Mouse (Mus musculus) ovary, postnatal 14 days (tissue): ENCODE data around the gene Itgb8.

Source experiments
- DNase-seq: peaks from one replicate; pipeline ENCODE4 v3.0.0; 2022; ENCODE audit warnings: low spot score

Gene Itgb8

DNA sequence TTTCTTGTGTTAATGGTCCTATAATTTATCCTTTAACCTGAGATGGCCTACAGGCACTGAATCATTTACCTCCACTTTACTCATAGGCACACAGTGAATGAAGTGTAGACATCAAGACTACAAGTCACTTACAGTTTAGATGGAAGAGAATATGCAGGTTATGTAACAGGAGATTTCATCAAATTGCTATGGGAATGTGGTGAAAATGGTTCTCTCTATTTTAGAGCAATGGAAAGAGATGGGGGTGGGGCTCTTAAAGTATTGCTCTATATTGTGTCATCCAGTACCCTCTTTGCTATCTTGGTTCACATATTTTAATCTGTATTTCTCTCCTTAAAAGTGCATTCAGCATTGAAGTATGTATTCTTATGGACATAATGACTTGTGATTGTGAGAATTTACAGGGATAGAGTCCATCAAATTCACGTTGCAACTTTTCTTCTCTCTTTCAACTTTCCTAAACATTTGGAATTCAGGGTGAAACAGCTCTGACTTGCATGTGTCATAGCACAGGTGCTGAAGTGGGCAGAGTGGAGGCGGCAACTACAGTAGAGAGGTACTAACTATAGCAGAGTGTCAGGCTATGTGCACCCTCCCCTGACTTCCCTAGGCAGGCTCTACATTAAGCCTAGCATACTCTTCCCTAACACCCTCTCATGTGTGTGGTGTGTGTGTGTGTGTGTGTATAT, 29.1 kb downstream of the Itgb8 start:
- no peak for DNase-seq

- DNase-seq = no peak
Measured at GRCm38 (mm10) chr12:119207464-119207801, 31.2 kb downstream of the Itgb8 start.

- DNase-seq = peak; percentile 4
Measured at GRCm38 (mm10) chr12:119206711-119207463, 31.7 kb downstream of the Itgb8 start.

DNA sequence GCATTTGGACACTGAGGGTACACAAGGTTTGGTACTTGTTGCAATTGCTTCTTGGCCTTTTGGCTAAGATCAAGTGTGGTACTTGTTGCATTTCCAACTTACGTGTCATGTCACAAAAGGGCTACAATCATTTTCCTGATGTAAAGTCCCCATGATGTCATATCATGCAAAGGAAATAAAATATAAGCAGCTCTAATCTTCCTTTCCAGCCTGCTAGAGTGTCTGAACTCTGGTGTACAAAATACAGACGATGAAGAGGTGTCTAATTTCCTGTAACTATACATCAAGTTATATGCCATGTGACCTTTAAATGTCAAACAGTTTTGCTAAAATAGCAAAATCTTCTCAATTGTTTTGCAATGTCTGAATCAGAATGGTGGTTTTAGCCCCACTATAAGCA, 34.2 kb downstream of the Itgb8 start:
- no peak for DNase-seq

DNA sequence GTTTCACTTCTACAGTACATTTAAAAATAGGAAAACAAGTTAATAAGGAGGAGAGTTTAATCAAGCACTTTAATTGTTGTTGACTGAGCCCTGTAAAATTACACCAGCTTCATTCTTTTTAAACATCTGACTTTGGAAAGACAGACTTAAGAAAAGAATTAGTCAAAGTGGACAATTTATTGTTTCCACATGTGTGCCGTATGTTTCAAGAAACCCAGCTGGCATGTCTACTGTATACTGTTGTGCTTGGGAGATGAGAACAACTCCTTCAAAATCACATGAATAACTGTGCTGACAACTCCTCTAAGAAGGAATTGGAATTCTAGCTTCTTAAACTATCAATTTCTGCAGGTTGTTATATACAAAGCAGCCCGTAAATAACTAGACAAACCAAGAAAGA, 35.8 kb downstream of the Itgb8 start:
- no peak for DNase-seq

DNA sequence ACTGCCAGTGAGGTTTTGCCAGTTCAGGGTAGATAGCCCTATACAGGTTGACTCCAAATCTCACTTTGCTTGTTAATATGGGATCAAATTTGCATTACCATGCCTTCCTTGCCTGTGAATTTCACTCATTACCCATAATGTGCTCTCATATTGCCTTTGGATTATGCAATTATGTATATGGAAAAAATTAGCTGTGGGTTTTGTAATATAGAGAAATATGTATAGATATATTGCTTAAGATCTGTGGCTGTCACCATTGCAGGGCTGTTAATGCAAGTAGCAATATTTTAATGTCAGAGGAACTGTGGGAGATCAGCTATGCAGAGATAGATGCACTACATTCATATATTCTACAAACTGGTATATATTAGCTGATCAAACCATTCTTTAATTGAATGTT, 43.5 kb downstream of the Itgb8 start:
- no peak for DNase-seq

GRCm38 (mm10) chr12:119189814-119190213, 48.8 kb downstream of the Itgb8 start:
- no peak for DNase-seq

GRCm38 (mm10) chr12:119185441-119185840, 53.2 kb downstream of the Itgb8 start:
- DNase-seq = no peak

GRCm38 (mm10) chr12:119182215-119182924, 56.2 kb downstream of the Itgb8 start:
- no peak for DNase-seq

DNA sequence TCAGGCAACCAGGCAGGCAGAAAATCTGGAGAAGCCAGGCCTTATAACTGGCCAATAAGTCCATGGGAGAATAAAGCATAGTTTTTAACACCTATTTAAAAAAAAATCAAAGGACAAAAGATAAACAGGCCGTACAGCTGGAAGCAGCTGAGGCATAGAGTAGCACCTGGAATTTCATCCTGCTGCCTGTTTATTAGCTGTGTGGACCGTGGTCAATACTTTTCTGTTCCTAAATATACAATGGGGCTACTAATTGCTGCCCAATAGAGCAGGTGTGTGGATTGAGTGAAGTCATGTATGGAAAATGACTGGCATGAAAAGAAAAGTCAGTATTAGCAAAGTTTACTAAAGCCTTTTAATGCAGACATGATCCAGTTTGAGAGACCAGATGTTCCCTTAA, 62.6 kb downstream of the Itgb8 start:
- DNase-seq = no peak

- DNase-seq = no peak
Measured at GRCm38 (mm10) chr12:119169828-119170539, 68.6 kb downstream of the Itgb8 start.

DNA sequence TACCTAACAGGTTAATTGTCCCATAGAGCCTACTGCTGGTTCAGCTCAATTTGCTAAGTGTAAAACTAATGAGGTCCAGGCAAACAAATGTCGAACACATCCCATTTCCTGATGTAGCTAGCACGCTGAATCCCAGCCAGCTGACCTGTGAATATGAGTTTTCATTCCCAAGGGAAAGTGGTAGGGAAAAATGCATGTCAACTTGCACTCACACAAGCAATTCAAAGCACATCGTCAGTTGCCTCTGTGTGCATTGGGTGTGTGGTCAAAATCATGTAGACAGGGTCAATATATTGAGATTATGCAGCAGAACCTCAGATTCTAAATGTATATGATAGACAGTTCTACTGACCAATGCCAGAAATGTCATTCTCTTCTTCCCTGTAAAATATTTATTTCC, 69.5 kb downstream of the Itgb8 start:
- DNase-seq = no peak

GRCm38 (mm10) chr12:119165115-119165514, 73.5 kb downstream of the Itgb8 start:
- no peak for DNase-seq

DNA sequence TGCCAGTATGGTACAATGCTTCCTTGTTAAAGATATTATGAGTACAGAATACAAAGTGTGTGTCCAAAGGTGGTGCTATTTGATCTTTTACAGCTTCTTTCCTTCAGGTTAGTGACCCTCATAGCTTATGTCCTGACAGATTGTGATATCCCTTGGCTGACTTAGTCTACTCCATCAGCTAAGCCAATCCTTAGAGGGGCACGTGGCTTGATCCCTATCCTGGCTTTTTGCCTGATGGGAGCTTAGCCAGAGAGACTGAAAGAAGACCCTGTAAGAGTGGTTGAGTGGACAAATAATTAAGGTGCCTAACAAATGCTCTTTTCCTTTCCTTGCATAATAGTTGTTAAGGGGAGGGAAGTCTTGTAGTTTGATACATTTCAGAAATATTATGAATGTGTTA, 73.9 kb downstream of the Itgb8 start:
- DNase-seq = no peak

DNA sequence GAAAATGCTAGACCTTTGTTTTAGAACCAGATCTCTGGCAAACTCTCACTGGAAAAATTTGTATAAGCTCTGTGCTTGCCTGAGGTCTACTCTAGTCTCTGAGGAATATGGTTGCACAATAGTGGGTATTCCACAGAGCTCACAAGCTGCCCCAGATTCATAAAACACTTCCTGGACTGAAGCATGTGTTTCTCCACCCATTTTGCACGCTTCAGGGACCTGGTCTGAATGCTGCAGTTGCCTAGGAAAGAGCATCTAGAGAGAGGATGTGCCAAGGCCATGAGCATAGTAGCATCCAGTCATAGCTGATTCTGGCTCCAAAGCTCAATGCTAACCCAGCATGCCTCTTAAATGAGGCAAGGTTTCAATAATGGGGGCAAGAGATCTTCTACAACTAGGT, 74.4 kb downstream of the Itgb8 start:
- DNase-seq = no peak

GRCm38 (mm10) chr12:119160786-119161185, 77.8 kb downstream of the Itgb8 start:
- DNase-seq = no peak

GRCm38 (mm10) chr12:119159254-119159933, 79.2 kb downstream of the Itgb8 start:
- no peak for DNase-seq

DNA sequence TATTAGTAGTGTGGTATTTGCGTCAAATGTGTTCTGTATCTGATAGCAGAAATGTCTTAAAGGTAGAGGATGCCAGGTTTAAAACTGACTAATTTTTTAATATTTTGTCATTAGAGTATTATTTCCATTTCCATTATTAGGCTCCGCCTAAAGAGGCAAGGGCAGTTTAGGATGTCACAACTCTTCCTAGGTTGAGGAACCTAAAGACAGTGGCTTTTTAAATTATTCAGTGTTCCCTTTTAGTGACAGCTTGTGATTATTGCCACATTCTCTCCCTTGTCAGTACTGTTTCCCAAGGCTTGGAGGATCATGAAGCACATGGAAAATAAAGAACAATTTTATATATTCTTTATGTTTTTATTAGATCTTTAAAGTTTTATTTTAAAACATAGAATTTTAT, 80.9 kb downstream of the Itgb8 start:
- no peak for DNase-seq

GRCm38 (mm10) chr12:119157068-119157467, 81.5 kb downstream of the Itgb8 start:
- DNase-seq = no peak

DNA sequence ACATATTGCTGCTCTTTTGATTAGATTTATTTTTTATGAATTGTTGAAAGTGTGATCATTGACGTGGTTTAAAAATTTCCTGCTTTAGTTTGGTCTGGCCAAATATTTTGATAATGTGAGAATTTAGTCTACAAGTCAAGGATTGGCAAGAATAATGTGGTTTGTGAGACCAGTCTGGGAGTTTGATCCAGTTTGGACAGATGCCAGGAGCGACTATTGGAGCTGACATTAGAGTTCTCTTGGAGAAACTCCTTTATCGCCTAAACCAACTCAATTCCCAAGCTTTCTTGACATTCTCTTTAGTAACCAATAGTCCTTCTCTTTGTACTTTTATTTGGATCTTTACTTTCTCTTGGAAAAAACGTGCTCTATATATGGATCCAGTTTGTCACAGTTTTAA, 83.0 kb downstream of the Itgb8 start:
- DNase-seq = no peak

- DNase-seq = no peak
Measured at GRCm38 (mm10) chr12:119150956-119151355, 87.6 kb downstream of the Itgb8 start.

DNA sequence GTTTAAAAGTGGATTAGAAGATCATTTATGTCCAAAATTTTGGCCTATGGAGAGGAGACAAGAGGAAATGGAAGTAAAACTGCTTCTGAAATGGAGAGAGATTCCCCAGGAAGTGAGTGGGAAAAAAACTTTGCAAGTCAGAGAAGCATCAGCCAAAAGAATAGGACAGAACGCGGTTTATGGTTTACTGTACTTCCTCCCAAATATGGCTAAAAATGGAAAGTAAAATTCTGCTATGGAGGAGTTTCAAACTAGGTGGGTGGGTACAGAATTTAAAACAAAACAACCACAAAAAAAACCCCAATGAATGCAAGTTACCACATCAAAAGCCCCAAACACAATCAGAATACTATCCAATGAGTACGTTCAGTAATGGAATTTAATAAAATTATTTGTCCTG, 90.8 kb downstream of the Itgb8 start:
- no peak for DNase-seq
